Mouse (Mus musculus) urinary bladder, postnatal 10 days (tissue): ENCODE measurements at regions not wholly inside any gene's neighbourhood (a gene's known extent, or its start where the extent isn't known, plus 50 kb on each side); places are given as distances from the start of the nearest gene placed in this dataset.

ENCODE experiments used
- DNase-seq: peaks from one replicate; pipeline ENCODE4 v3.0.0; 2022; ENCODE audit warnings: low spot score

- DNase-seq: no peak
Observed at GRCm38 (mm10) chr16:86159021-86159815, 257.6 kb upstream of the Adamts5 start.

GRCm38 (mm10) chr16:86138171-86138570 lies 236.5 kb upstream of the Adamts5 start:
- DNase-seq: no peak

GRCm38 (mm10) chr16:86136169-86136568 lies 234.5 kb upstream of the Adamts5 start:
- no peak for DNase-seq

- no peak for DNase-seq
Observed at GRCm38 (mm10) chr16:86127391-86127790, 225.8 kb upstream of the Adamts5 start.

GRCm38 (mm10) chr16:86124182-86124581 lies 222.6 kb upstream of the Adamts5 start:
- DNase-seq: no peak

- DNase-seq: no peak
Observed at GRCm38 (mm10) chr16:86122936-86123335, 221.3 kb upstream of the Adamts5 start.

GRCm38 (mm10) chr16:86117959-86118358 lies 216.3 kb upstream of the Adamts5 start:
- DNase-seq: no peak

- no peak for DNase-seq
Observed at GRCm38 (mm10) chr16:86115587-86116376, 214.2 kb upstream of the Adamts5 start.

GRCm38 (mm10) chr16:86094461-86094860 lies 192.8 kb upstream of the Adamts5 start:
- DNase-seq: no peak

- no peak for DNase-seq
Observed at GRCm38 (mm10) chr16:86090175-86090574, 188.5 kb upstream of the Adamts5 start.

GRCm38 (mm10) chr16:86087421-86087820 lies 185.8 kb upstream of the Adamts5 start:
- DNase-seq: no peak

- DNase-seq: no peak
Observed at GRCm38 (mm10) chr16:86067628-86068364, 166.2 kb upstream of the Adamts5 start.

GRCm38 (mm10) chr16:86060087-86060486 lies 158.5 kb upstream of the Adamts5 start:
- no peak for DNase-seq

GRCm38 (mm10) chr16:86044695-86045094 lies 143.1 kb upstream of the Adamts5 start:
- DNase-seq: no peak

GRCm38 (mm10) chr16:86034772-86035171 lies 133.1 kb upstream of the Adamts5 start:
- no peak for DNase-seq

- DNase-seq: no peak
Observed at GRCm38 (mm10) chr16:86027700-86028099, 126.1 kb upstream of the Adamts5 start.

GRCm38 (mm10) chr16:86015336-86015735 lies 113.7 kb upstream of the Adamts5 start:
- no peak for DNase-seq

GRCm38 (mm10) chr16:86011051-86011450 lies 109.4 kb upstream of the Adamts5 start:
- DNase-seq: no peak

GRCm38 (mm10) chr16:86009638-86010329 lies 108.2 kb upstream of the Adamts5 start:
- no peak for DNase-seq

- no peak for DNase-seq
Observed at GRCm38 (mm10) chr16:86007799-86008198, 106.2 kb upstream of the Adamts5 start.

- DNase-seq: no peak
Observed at GRCm38 (mm10) chr16:86000846-86001245, 99.2 kb upstream of the Adamts5 start.

GRCm38 (mm10) chr16:85985841-85986240 lies 84.2 kb upstream of the Adamts5 start:
- DNase-seq: no peak
